Mouse (Mus musculus): ENCODE data around the gene Cxcl15.

GRCm38 (mm10) chr5:90832145-90832767, 37.9 kb downstream of the Cxcl15 start:
- TF ChIP-seq CTCF (conservative IDR thresholded peaks at IDR 0.05 in 1 of 2, IDR thresholded peaks at IDR 0.05 in 1 of 2; ENCODE audit: low read depth in 2 of 2, low read length in 2 of 2), result no peak
- TF ChIP-seq EP300 (IDR thresholded peaks at IDR 0.05; ENCODE audit: low read length), result no peak
- no peak for TF ChIP-seq CHD2 (IDR thresholded peaks at IDR 0.05; ENCODE audit: low read length)
- TF ChIP-seq ZMIZ1 (IDR thresholded peaks at IDR 0.05; ENCODE audit: low read depth, low read length), result no peak
- TF ChIP-seq ZKSCAN1 (IDR thresholded peaks at IDR 0.05; ENCODE audit: borderline replicate concordance, low read depth, low read length), result no peak
- TF ChIP-seq POLR2A (IDR thresholded peaks at IDR 0.05; ENCODE audit: low read depth, low read length), result no peak
